Mouse (Mus musculus): ENCODE results near the gene Tyw1. TPM values are rescaled to one million over a fixed set of nuclear protein-coding genes. Genes with fewer than 3 reads are reported as not detected.
A peak's percentile ranks its signal among the peaks of the same experiment; 100 is the strongest.
"Not testable (repeated sequence)": the region's sequence is repeated elsewhere in the genome, so short reads cannot be mapped to it uniquely, and the experiment has no call there.

The Tyw1 gene
- polyA plus RNA-seq, 1 experiment = 12.1 TPM

DNA sequence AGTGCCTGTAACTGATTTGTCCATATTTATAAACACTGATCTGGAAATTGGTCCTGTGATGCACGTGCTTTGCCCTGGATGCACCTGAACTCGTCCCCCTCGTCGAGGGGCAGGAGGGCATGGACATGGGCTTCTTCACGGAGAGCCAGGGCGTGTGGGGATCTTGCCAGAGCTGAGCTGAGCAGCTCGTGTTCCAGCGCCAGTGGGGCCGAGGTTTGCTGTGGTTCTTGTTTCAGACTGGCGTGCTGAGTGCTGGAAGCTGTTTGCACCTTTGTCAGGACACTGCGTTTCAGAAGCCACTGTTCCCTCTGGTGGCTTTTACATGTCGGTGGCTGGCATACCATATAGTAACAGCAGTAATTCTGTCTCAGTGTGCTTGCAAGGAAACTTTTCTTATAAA lies 14.0 kb upstream of the Tyw1 start:
- 88% methylated on average over 12 of the region's 12 CpGs for WGBS
- peaks cover 6% of the 10 kb centered on the region for H3K36me3 ChIP-seq (ENCODE audit: control insufficient read depth, insufficient read depth, low read length)
- no peaks in the 10 kb centered on the region for H3K4me1 ChIP-seq (ENCODE audit: control insufficient read depth, insufficient read depth, low read length)
- no peak overlapping the region for H3K27ac ChIP-seq (ENCODE audit: insufficient read depth, low read depth, low read length)
- no peak overlapping the region for H3K4me3 ChIP-seq (ENCODE audit: insufficient read depth, low read depth, low read length)
- no peak for DNase-seq
- TF ChIP-seq CTCF (conservative IDR thresholded peaks at IDR 0.05; ENCODE audit: insufficient read depth, insufficient read length, low read depth, low read length) (no peak), POLR2A (IDR thresholded peaks at IDR 0.05; ENCODE audit: low read depth, low read length) (no peak)
- H3K27me3 ChIP-seq (replicated peaks; ENCODE audit: control insufficient read depth, insufficient read depth, low read length) = no peaks in the 10 kb centered on the region

DNA sequence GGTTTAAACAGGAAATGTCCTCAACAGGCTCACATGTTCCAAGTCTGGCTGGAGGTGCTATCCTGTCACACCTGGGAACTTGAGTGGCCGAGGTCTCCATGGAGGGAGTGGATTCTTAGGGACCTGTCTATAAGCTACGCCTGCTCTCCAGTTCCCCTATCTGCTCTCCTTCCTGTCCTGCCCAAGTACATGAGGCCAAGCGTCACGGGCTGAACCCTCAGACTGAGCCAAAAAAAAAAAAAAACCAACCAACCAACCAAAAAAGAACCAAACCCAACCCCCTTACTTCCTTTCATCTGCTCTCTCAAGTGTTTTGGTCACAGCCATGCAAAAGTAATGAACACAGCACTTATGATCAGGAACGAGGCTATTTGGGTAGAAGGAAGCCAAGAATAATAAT lies 7.6 kb upstream of the Tyw1 start:
- H3K4me3 ChIP-seq (ENCODE audit: insufficient read depth, low read depth, low read length) = no peak overlapping the region
- H3K27ac ChIP-seq (ENCODE audit: insufficient read depth, low read depth, low read length) = no peak overlapping the region
- no peaks in the 10 kb centered on the region for H3K4me1 ChIP-seq (ENCODE audit: control insufficient read depth, insufficient read depth, low read length)
- TF ChIP-seq POLR2A (IDR thresholded peaks at IDR 0.05; ENCODE audit: low read depth, low read length) (no peak), CTCF (conservative IDR thresholded peaks at IDR 0.05; ENCODE audit: insufficient read depth, insufficient read length, low read depth, low read length) (no peak)
- WGBS = 53% methylated on average over 5 of the region's 5 CpGs
- H3K27me3 ChIP-seq (replicated peaks; ENCODE audit: control insufficient read depth, insufficient read depth, low read length) = no peaks in the 10 kb centered on the region
- H3K36me3 ChIP-seq (ENCODE audit: control insufficient read depth, insufficient read depth, low read length) = peaks cover 9% of the 10 kb centered on the region
- no peak for DNase-seq

DNA sequence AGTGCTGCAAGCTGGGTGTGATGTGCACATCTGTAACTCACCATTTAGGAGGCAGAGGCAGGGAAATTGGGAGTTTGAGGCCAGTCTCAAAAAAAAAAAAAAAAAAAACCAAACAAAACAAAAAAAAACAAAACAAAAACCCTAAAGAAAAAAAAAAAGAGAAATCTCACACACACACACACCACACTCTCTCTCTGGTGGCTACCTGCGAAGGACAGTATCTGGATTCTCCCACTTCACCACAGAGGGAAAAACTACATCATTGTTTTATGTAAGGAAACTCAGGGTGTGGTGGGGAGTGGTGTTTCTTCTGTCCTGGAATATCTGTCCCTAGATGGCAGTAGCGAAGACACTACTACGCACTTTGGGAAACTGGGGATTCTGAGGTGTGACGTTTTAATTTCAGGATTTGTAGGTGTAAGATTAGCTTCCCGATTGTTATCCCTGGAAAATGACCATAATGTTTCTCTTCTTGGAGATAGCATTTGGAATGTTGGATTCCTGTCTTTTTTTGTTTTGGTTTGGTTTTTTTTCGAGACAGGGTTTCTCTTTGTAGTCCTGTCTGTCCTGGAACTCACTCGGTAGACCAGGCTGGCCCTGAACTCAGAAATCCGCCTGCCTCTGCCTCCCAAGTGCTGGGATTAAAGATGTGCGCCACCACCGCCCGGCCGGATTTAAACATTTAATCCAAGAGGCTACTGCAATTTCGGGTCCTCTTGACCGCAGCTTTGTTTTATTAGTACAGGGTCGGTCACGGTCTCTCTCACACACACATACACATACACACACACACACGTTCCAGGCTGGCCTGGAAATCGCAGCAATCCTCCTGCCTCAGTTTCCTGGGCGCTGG lies 1.0 kb upstream of the Tyw1 start:
- Histone ChIP-seq H3K27me3 (replicated peaks; ENCODE audit: control insufficient read depth, insufficient read depth, low read length) (no peaks in the 10 kb centered on the region), H3K27ac (ENCODE audit: insufficient read depth, low read depth, low read length) (peak overlapping the region; percentile 94), H3K4me1 (ENCODE audit: control insufficient read depth, insufficient read depth, low read length) (peaks cover 5% of the 10 kb centered on the region; the same call in 1 of the 2 replicates), H3K4me3 (ENCODE audit: insufficient read depth, low read depth, low read length) (peak overlapping the region; percentile 92), H3K36me3 (ENCODE audit: control insufficient read depth, insufficient read depth, low read length) (peaks cover 5% of the 10 kb centered on the region; the same call in 1 of the 2 replicates)
- peak; percentile 72 for DNase-seq
- WGBS = 5% methylated on average over 19 of the region's 19 CpGs
- TF ChIP-seq POLR2A (IDR thresholded peaks at IDR 0.05; ENCODE audit: low read depth, low read length) (no peak), CTCF (conservative IDR thresholded peaks at IDR 0.05; ENCODE audit: insufficient read depth, insufficient read length, low read depth, low read length) (peak; percentile 37)

DNA sequence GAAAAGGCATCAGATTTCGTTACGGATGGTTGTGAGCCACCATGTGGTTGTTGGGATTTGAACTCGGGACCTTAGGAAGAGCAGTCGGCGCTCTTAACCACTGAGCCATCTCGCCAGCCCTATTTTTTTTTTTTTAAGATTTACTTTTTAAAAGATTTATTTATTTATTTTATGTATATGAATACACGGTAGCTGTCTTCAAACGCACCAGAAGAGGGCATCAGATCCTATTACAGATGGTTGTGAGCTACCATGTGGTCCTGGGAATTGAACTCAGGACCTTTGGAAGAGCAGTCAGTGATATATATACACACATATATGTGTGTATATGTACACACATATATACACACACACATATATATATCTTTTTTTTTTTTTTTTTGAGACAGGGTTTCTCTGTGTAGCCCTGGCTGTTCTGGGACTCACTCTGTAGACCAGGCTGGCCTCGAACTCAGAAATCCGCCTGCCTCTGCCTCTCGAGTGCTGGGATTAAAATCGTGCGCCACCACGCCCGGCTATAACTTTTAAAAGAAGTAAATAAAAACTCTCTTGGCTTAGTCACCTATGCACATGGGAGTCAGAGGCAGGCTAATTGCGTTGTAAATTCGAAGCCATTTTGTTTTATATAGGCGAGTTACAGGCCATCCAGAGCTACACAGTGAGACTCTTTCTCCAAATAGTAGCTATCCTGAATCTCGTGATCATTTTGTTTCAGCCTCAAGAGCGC lies 543 bp downstream of the Tyw1 start:
- H3K27me3 ChIP-seq (replicated peaks; ENCODE audit: control insufficient read depth, insufficient read depth, low read length); H3K36me3 ChIP-seq (ENCODE audit: control insufficient read depth, insufficient read depth, low read length); H3K4me1 ChIP-seq (ENCODE audit: control insufficient read depth, insufficient read depth, low read length); DNase-seq; H3K27ac ChIP-seq (ENCODE audit: insufficient read depth, low read depth, low read length); H3K4me3 ChIP-seq (ENCODE audit: insufficient read depth, low read depth, low read length): not testable (repeated sequence)
- 25% methylated on average over 20 of the region's 20 CpGs for WGBS

DNA sequence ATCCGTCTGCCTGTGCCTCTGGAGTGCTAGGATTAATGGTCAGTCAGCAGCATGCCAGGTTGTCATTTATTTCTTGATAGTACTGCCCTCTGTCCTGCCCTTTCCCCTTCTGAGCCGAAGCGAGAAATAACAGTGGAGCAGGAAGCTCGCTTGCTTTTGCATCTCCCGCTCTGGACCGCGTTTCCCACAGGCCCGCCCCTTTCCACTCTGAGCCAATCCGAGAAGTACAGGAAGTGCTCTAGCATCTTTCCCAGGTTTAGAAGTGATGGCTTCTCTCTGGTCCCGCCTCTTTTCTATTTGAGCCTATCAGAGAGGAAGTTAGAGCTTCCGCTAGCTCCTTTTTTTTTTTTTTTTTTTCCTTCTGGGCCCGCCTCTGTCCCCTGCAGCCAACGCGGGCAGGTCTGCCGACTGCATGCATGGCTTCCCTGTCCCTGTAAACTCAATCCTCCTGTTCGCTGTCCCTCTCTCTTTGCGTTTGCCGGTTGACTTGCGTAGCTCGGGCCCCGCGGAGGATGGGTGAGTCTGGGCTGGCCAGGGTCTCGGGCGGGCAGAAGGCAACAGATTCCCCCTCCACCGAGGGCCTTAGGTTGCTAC lies 1.4 kb downstream of the Tyw1 start:
- WGBS = under 1% methylated on average over 25 of the region's 25 CpGs
- Histone ChIP-seq H3K4me3 (ENCODE audit: insufficient read depth, low read depth, low read length) (peak overlapping the region; percentile 85), H3K27me3 (replicated peaks; ENCODE audit: control insufficient read depth, insufficient read depth, low read length) (no peaks in the 10 kb centered on the region), H3K4me1 (ENCODE audit: control insufficient read depth, insufficient read depth, low read length) (peaks cover 5% of the 10 kb centered on the region; the same call in 1 of the 2 replicates), H3K36me3 (ENCODE audit: control insufficient read depth, insufficient read depth, low read length) (peaks cover 3% of the 10 kb centered on the region; the same call in 1 of the 2 replicates), H3K27ac (ENCODE audit: insufficient read depth, low read depth, low read length) (peak overlapping the region; percentile 71; the same call in 1 of the 2 replicates)
- peak; percentile 99 for DNase-seq
- no peak for TF ChIP-seq POLR2A (IDR thresholded peaks at IDR 0.05; ENCODE audit: low read depth, low read length)
- no peak for TF ChIP-seq CTCF (conservative IDR thresholded peaks at IDR 0.05; ENCODE audit: insufficient read depth, insufficient read length, low read depth, low read length)

DNA sequence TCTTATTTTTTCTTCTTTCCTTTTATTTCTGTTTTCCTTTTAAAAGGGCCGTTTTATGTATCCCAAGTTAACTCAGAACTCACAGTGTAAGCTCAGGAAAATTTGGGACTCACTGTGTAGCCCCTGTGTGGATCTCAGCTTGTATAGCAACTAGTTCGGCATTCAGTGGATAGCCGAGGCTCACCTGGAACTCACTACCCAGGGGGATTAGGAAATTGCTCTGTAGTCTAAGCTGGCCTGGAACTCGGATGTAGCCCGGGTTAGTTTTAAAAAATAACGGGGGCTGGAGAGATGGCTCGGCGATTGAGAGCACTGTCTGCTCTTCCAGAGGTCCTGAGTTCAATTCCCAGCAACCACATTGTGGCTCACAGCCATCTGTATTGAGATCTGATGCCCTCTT lies 1.9 kb downstream of the Tyw1 start:
- TF ChIP-seq POLR2A (IDR thresholded peaks at IDR 0.05; ENCODE audit: low read depth, low read length) (no peak), CTCF (conservative IDR thresholded peaks at IDR 0.05; ENCODE audit: insufficient read depth, insufficient read length, low read depth, low read length) (no peak)
- Histone ChIP-seq H3K36me3 (ENCODE audit: control insufficient read depth, insufficient read depth, low read length) (peaks cover 3% of the 10 kb centered on the region; the same call in 1 of the 2 replicates), H3K4me3 (ENCODE audit: insufficient read depth, low read depth, low read length) (peak overlapping the region; percentile 85), H3K27ac (ENCODE audit: insufficient read depth, low read depth, low read length) (no peak overlapping the region), H3K4me1 (ENCODE audit: control insufficient read depth, insufficient read depth, low read length) (peaks cover 5% of the 10 kb centered on the region; the same call in 1 of the 2 replicates), H3K27me3 (replicated peaks; ENCODE audit: control insufficient read depth, insufficient read depth, low read length) (no peaks in the 10 kb centered on the region)
- 3% methylated on average over 8 of the region's 8 CpGs for WGBS
- DNase-seq = no peak

DNA sequence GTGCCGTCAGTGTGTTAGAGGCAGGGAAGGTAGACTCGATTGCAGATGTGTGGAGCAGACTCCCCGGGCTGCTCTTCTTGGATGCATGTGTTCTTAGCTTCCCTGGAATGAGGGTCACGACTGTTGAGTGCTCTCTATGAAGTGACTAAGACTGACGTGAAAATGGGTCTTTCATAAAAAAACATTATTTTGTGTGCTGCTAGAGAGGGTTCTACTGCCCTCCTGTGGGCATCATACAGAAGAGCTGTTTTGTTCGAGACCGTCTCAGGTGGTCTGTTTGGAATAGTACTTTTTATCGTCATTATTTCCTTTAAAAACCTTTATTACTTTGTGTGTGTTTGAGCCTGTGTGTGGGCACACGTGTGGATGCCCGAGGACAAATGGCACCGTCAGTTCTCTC lies 8.0 kb downstream of the Tyw1 start:
- no peak for DNase-seq
- WGBS = 74% methylated on average over 11 of the region's 11 CpGs
- no peaks in the 10 kb centered on the region for H3K27me3 ChIP-seq (replicated peaks; ENCODE audit: control insufficient read depth, insufficient read depth, low read length)
- H3K27ac ChIP-seq (ENCODE audit: insufficient read depth, low read depth, low read length) = no peak overlapping the region
- H3K36me3 ChIP-seq (ENCODE audit: control insufficient read depth, insufficient read depth, low read length) = no peaks in the 10 kb centered on the region; the same call in 1 of the 2 replicates
- TF ChIP-seq POLR2A (IDR thresholded peaks at IDR 0.05; ENCODE audit: low read depth, low read length) (no peak), CTCF (conservative IDR thresholded peaks at IDR 0.05; ENCODE audit: insufficient read depth, insufficient read length, low read depth, low read length) (peak; percentile 17; the same call in 1 of the 2 replicates)
- no peak overlapping the region for H3K4me3 ChIP-seq (ENCODE audit: insufficient read depth, low read depth, low read length)
- peaks cover 4% of the 10 kb centered on the region; the same call in 1 of the 2 replicates for H3K4me1 ChIP-seq (ENCODE audit: control insufficient read depth, insufficient read depth, low read length)
